Mouse (Mus musculus) embryonic stem cell, embryonic (primary cell): ENCODE data around the gene Numa1.

Experiments used
- CTCF ChIA-PET, 4 experiments: fragments of 300-600 bp in 2 of 4; fragments of 350-600 bp in 2 of 4; sonication (Branson Sonifier 250); formaldehyde crosslinking; loops; one replicate each; lab custom pipeline; 2022; ENCODE audit warnings: inconsistent platforms in 2 of 4; lab: Charles Lee
- POLR2A ChIA-PET, 4 experiments: fragments of 300-600 bp in 2 of 4; fragments of 350-600 bp in 2 of 4; sonication (Branson Sonifier 250); formaldehyde crosslinking; loops; one replicate each; lab custom pipeline; 2022; ENCODE audit warnings: antibody characterized with exemption in 4 of 4, inconsistent platforms in 1 of 4; lab: Charles Lee

Numa1 gene

GRCm38 (mm10) chr7:101933751-101934240 lies at the start of gene Numa1, which contains the start of gene Lrrc51:
Gene Numa1, plus strand, starts transcription at chr7:101934111.
Gene Lrrc51, minus strand, starts transcription at chr7:101933895.
- CTCF ChIA-PET: no interaction called here
- POLR2A ChIA-PET: interaction anchor here in 2 of 4 experiments (0.6 to 1.5 kb wide), 9 partner anchors 11 to 1072 kb away, joined by 3 to 5 read pairs (median 3); partner anchors contain the start of genes Rnf121 (in 1 of the 2), Xndc1 (in 1 of the 2) and Xntrpc (in 1 of the 2)

GRCm38 (mm10) chr7:101884160-101884559 lies 49.8 kb upstream of the Numa1 start:
- POLR2A ChIA-PET: interaction anchor here in 1 of 4 experiments (0.6 to 12.7 kb wide), 4 partner anchors 11 to 385 kb away, joined by 4 to 130 read pairs (median 6); partner anchors contain the start of gene Folr1
- CTCF ChIA-PET: no interaction called here

GRCm38 (mm10) chr7:101886274-101886673 lies 47.6 kb upstream of the Numa1 start:
- POLR2A ChIA-PET: interaction anchor here (0.6 to 12.7 kb wide), 22 partner anchors 10 to 217 kb away, joined by 3 to 130 read pairs (median 4); partner anchors contain the start of genes Folr1 (in 2 of the 4), Anapc15 (in 1 of the 4), Inppl1 (in 1 of the 4) and Lamtor1 (in 1 of the 4)

GRCm38 (mm10) chr7:101888460-101888859 lies 45.5 kb upstream of the Numa1 start:
- ChIA-PET POLR2A (interaction anchor here in 3 of 4 experiments (0.6 to 14.3 kb wide), 6 partner anchors 8 to 71 kb away, joined by 3 to 186 read pairs (median 5); partner anchors contain the start of genes Anapc15 (in 1 of the 3) and Folr1 (in 1 of the 3)), CTCF (no interaction called here)

More at GRCm38 (mm10) chr7:101886274-101886673, 47.6 kb upstream of the Numa1 start:
- CTCF ChIA-PET: interaction anchor here (0.6 to 1.4 kb wide), 6 partner anchors 9 to 1023 kb away, joined by 3 to 5 read pairs (median 3); partner anchors contain the start of gene Relt (in 1 of the 4)

- POLR2A ChIA-PET: interaction anchor here (0.5 to 14.3 kb wide), 28 partner anchors 8 to 1307 kb away, joined by 3 to 186 read pairs (median 6); partner anchors contain the start of genes Anapc15 (in 2 of the 4), Folr1 (in 2 of the 4), Inppl1 (in 2 of the 4) and Lamtor1 (in 2 of the 4)
- CTCF ChIA-PET: interaction anchor here in 2 of 4 experiments (0.6 to 1.7 kb wide), 5 partner anchors 32 to 844 kb away, joined by 3 to 4 read pairs (median 3); partner anchors contain the start of genes Anapc15 (in 1 of the 2) and Inppl1 (in 1 of the 2)
These were observed 38.2 kb upstream of the Numa1 start for GRCm38 (mm10) chr7:101895695-101896094.

- CTCF ChIA-PET: interaction anchor here in 3 of 4 experiments (0.6 to 1.7 kb wide), 7 partner anchors 34 to 845 kb away, joined by 3 to 6 read pairs (median 4); partner anchors contain the start of gene Inppl1 (in 1 of the 3)
- POLR2A ChIA-PET: interaction anchor here (0.5 to 14.3 kb wide), 53 partner anchors 8 to 1307 kb away, joined by 3 to 186 read pairs (median 5); partner anchors contain the start of genes Lamtor1 (in 3 of the 4), Tomt (in 3 of the 4), Anapc15 (in 2 of the 4) and Folr1 (in 2 of the 4)
These were observed 37.5 kb upstream of the Numa1 start for GRCm38 (mm10) chr7:101896104-101897066.

- ChIA-PET POLR2A (interaction anchor here (0.5 to 14.3 kb wide), 21 partner anchors 8 to 350 kb away, joined by 3 to 186 read pairs (median 3); partner anchors contain the start of genes Anapc15 (in 3 of the 4), Clpb (in 1 of the 4), Folr1 (in 1 of the 4) and Inppl1 (in 1 of the 4)), CTCF (interaction anchor here in 2 of 4 experiments (0.9 to 1.4 kb wide), 4 partner anchors 10 to 63 kb away, joined by 3 to 6 read pairs (median 3); partner anchors contain the start of gene Inppl1 (in 1 of the 2))
These were observed 33.4 kb upstream of the Numa1 start for GRCm38 (mm10) chr7:101900331-101901097.

- CTCF ChIA-PET: interaction anchor here in 2 of 4 experiments (1.0 to 1.4 kb wide), 2 partner anchors 16 to 51 kb away, joined by 3 to 5 read pairs; no protein-coding TSS in a partner anchor
- POLR2A ChIA-PET: interaction anchor here in 2 of 4 experiments (1.1 to 3.9 kb wide), 2 partner anchors 34 to 70 kb away, joined by 3 to 34 read pairs; no protein-coding TSS in a partner anchor
These were observed 31.9 kb upstream of the Numa1 start for GRCm38 (mm10) chr7:101901969-101902368.

- ChIA-PET POLR2A (interaction anchor here in 3 of 4 experiments (0.8 to 8.8 kb wide), 6 partner anchors 15 to 71 kb away, joined by 3 to 60 read pairs (median 3); no protein-coding TSS in a partner anchor), CTCF (interaction anchor here in 2 of 4 experiments (1.0 to 1.4 kb wide), 2 partner anchors 15 to 52 kb away, joined by 3 to 5 read pairs; no protein-coding TSS in a partner anchor)
These were observed 31.1 kb upstream of the Numa1 start for GRCm38 (mm10) chr7:101902846-101903245.

GRCm38 (mm10) chr7:101905561-101906286 lies 28.2 kb upstream of the Numa1 start, which contains the start of gene Lamtor1:
Gene Lamtor1, plus strand, starts transcription at chr7:101905904.
- CTCF ChIA-PET: interaction anchor here in 1 of 4 experiments (1.5 kb wide), 1 partner anchor 242 kb away, joined by 3 read pairs; the partner anchor contains the start of gene Clpb
- POLR2A ChIA-PET: interaction anchor here (0.5 to 8.8 kb wide), 37 partner anchors 9 to 960 kb away, joined by 3 to 60 read pairs (median 4); partner anchors contain the start of genes Inppl1 (in 3 of the 4), Clpb (in 1 of the 4), Folr1 (in 1 of the 4) and Phox2a (in 1 of the 4)

GRCm38 (mm10) chr7:101906287-101906681 lies 27.6 kb upstream of the Numa1 start, which contains the start of gene Tomt:
Gene Tomt, minus strand, starts transcription at chr7:101906359.
- ChIA-PET CTCF (interaction anchor here in 1 of 4 experiments (1.5 kb wide), 1 partner anchor 243 kb away, joined by 3 read pairs; the partner anchor contains the start of gene Clpb), POLR2A (interaction anchor here (0.6 to 8.8 kb wide), 20 partner anchors 9 to 193 kb away, joined by 3 to 60 read pairs (median 4); partner anchors contain the start of gene Inppl1 (in 1 of the 4))

GRCm38 (mm10) chr7:101906696-101907095 lies 27.2 kb upstream of the Numa1 start:
- POLR2A ChIA-PET: interaction anchor here (0.6 to 8.8 kb wide), 15 partner anchors 10 to 193 kb away, joined by 3 to 60 read pairs (median 5); partner anchors contain the start of genes Anapc15 (in 1 of the 4) and Inppl1 (in 1 of the 4)
- CTCF ChIA-PET: interaction anchor here in 1 of 4 experiments (1.5 kb wide), 1 partner anchor 243 kb away, joined by 3 read pairs; the partner anchor contains the start of gene Clpb

- ChIA-PET POLR2A (interaction anchor here (0.7 to 14.2 kb wide), 12 partner anchors 10 to 71 kb away, joined by 3 to 105 read pairs (median 4); partner anchors contain the start of genes Anapc15 (in 1 of the 4) and Folr1 (in 1 of the 4)), CTCF (interaction anchor here in 3 of 4 experiments (0.6 to 0.8 kb wide), 3 partner anchors 11 to 245 kb away, joined by 3 to 4 read pairs (median 3); partner anchors contain the start of genes Clpb (in 1 of the 3) and Inppl1 (in 1 of the 3))
These were observed 25.5 kb upstream of the Numa1 start for GRCm38 (mm10) chr7:101908367-101908766.

GRCm38 (mm10) chr7:101910138-101910537 lies 23.8 kb upstream of the Numa1 start:
- CTCF ChIA-PET: interaction anchor here in 2 of 4 experiments (0.8 to 1.0 kb wide), 2 partner anchors 10 to 243 kb away, joined by 3 read pairs; no protein-coding TSS in a partner anchor
- POLR2A ChIA-PET: interaction anchor here in 1 of 4 experiments (0.8 to 14.2 kb wide), 7 partner anchors 8 to 156 kb away, joined by 3 to 105 read pairs (median 6); partner anchors contain the start of genes Folr1 and Xntrpc
